Mouse (Mus musculus) layer of hippocampus, postnatal 14 days (tissue): ENCODE measurements around the gene Vmn2r78. TPM values are rescaled to one million over a fixed set of nuclear protein-coding genes. Genes with fewer than 3 reads are reported as not detected.
"Not testable (repeated sequence)": the region's sequence is repeated elsewhere in the genome, so short reads cannot be mapped to it uniquely, and the experiment has no call there.

Experiments
- DNase-seq, 2 experiments: peaks; one replicate each; pipeline ENCODE4 v3.0.0; 2021 to 2022; ENCODE audit warnings: low spot score in 2 of 2, mixed read lengths in 1 of 2
- long read RNA-seq, 2 experiments: library from polyadenylated mRNA; stranded (forward); transcript quantifications; one replicate each; pipeline ENCODE4 v2.0.0; 2021
- total RNA-seq, 2 experiments: library from RNA; stranded (reverse); gene quantifications; 2 replicates each; pipeline ENCODE4 v1.2.3; 2021

Vmn2r78 gene
- total RNA-seq = under 1 TPM; 0.05 to 0.17 TPM
- long read RNA-seq, experiment 1 = 0 reads
- long read RNA-seq, experiment 2 = 0 reads

- DNase-seq = not testable (repeated sequence)
Measured at GRCm38 (mm10) chr7:86914794-86915193, at the start of gene Vmn2r78. Gene Vmn2r78 (plus strand): TSS chr7:86915094.

- DNase-seq = no peak
Measured at GRCm38 (mm10) chr7:86889470-86890469, 25.1 kb upstream of the Vmn2r78 start.

GRCm38 (mm10) chr7:86937288-86937687 is 22.4 kb downstream of the Vmn2r78 start:
- no peak for DNase-seq

- no peak for DNase-seq
Measured at GRCm38 (mm10) chr7:86994700-86995099, 79.8 kb downstream of the Vmn2r78 start.

- DNase-seq = not testable (repeated sequence)
Measured at GRCm38 (mm10) chr7:86995815-86996214, 80.9 kb downstream of the Vmn2r78 start, which contains the start of gene Vmn2r79. Gene Vmn2r79 (plus strand): TSS chr7:86996115.

Other genes starting within 250 kb of the Vmn2r78 start
- not detected for gene Olfr292, start 226.8 kb upstream of the Vmn2r78 start, total RNA-seq
- 1 to 10 TPM; 7.8 to 8.4 TPM for gene Folh1, start 139.2 kb upstream of the Vmn2r78 start, total RNA-seq
- gene Vmn2r77, start 120.1 kb upstream of the Vmn2r78 start, total RNA-seq = not detected
- gene Vmn2r79, start 81.0 kb downstream of the Vmn2r78 start, total RNA-seq = under 1 TPM in 1 of 2 experiments, not detected in 1; 0.05 TPM